Mouse (Mus musculus) testis, adult 10 weeks (tissue): Measurements from ENCODE around the gene Serhl. TPM values are rescaled to one million over a fixed set of nuclear protein-coding genes. Genes with fewer than 3 reads are reported as not detected.

Experiments
- polyA plus RNA-seq: library from polyadenylated mRNA; stranded (reverse); fragments of 350-450 nt; fragmentation: Illumina TruSeq; extraction: RNeasy Lipid Tissue Mini Kit (QIAGEN cat#74804); gene quantifications from one replicate; pipeline ENCODE4 v1.2.3, GENCODE M21; 2014; ENCODE audit warnings: low read depth, low replicate concordance

The Serhl gene
- polyA plus RNA-seq: 0.78 TPM

GRCm38 (mm10) chr15:83089429-83089605 is at the start of gene Serhl:
Serhl (plus strand) TSS chr15:83089506.

GRCm38 (mm10) chr15:83122566-83123145 is 33.4 kb downstream of the Serhl start, which contains the start of gene Rrp7a:
Rrp7a (minus strand) TSS chr15:83122801.

GRCm38 (mm10) chr15:83149196-83150072 is 60.1 kb downstream of the Serhl start, which contains the start of gene Poldip3:
Poldip3 (minus strand) TSS chr15:83149384.

Other genes starting within 250 kb of the Serhl start
- 25.9 TPM for gene Tcf20, start 101.6 kb upstream of the Serhl start, polyA plus RNA-seq
- 0.63 TPM for gene Nfam1, start 56.2 kb upstream of the Serhl start, polyA plus RNA-seq
- 1.6 TPM for gene Rrp7a, start 33.3 kb downstream of the Serhl start, polyA plus RNA-seq
- gene Poldip3, start 59.9 kb downstream of the Serhl start, polyA plus RNA-seq: 15.1 TPM
- 10.7 TPM for gene Cyb5r3, start 83.1 kb downstream of the Serhl start, polyA plus RNA-seq
- 0.25 TPM for gene A4galt, start 162.3 kb downstream of the Serhl start, polyA plus RNA-seq